Mouse (Mus musculus) heart, embryonic 12.5 days (tissue): ENCODE results near the gene Taf4. TPM values are rescaled to one million over a fixed set of nuclear protein-coding genes. Genes with fewer than 3 reads are reported as not detected.
A peak's percentile ranks its signal among the peaks of the same experiment; 100 is the strongest.

Source experiments
- ATAC-seq: fragments of 200-750 bp; cut with Nextera tagmentation; 2 replicates; pipeline ENCODE4 v1.8.0; 2017; ENCODE audit warnings: moderate TSS enrichment, moderate library complexity; ENCODE audit not compliant: insufficient number of reproducible peaks, low FRiP score
- H3K27ac ChIP-seq: fragments of 300-500 bp; sonication (generic); 2 replicates; pipeline ENCODE4 v1.5.1; 2016; ENCODE audit warnings: mild to moderate bottlenecking, moderate library complexity; ENCODE audit not compliant: poor library complexity, severe bottlenecking
- H3K27me3 ChIP-seq: fragments of 300-500 bp; sonication (generic); replicated peaks from 2 replicates; pipeline ENCODE4 v1.6.1; 2016; ENCODE audit warnings: mild to moderate bottlenecking, moderate library complexity
- H3K36me3 ChIP-seq: fragments of 300-500 bp; sonication (generic); 2 replicates; pipeline ENCODE4 v1.6.1; 2016; ENCODE audit warnings: mild to moderate bottlenecking, moderate library complexity
- H3K4me1 ChIP-seq: fragments of 300-500 bp; sonication (generic); replicated peaks from 2 replicates; pipeline ENCODE4 v1.6.1; 2016; ENCODE audit warnings: mild to moderate bottlenecking
- H3K4me2 ChIP-seq: fragments of 300-500 bp; sonication (generic); 2 replicates; pipeline ENCODE4 v1.6.1; 2016; ENCODE audit warnings: mild to moderate bottlenecking, moderate library complexity
- H3K4me3 ChIP-seq: fragments of 300-500 bp; sonication (generic); 2 replicates; pipeline ENCODE4 v1.5.1; 2016; ENCODE audit warnings: mild to moderate bottlenecking
- H3K9ac ChIP-seq: fragments of 300-500 bp; sonication (generic); 2 replicates; pipeline ENCODE4 v1.6.1; 2016; ENCODE audit warnings: mild to moderate bottlenecking, moderate library complexity
- H3K9me3 ChIP-seq: fragments of 300-500 bp; sonication (generic); replicated peaks from 2 replicates; pipeline ENCODE4 v1.6.1; 2016; ENCODE audit warnings: mild to moderate bottlenecking, moderate library complexity
- WGBS: fragments of 180-500 bp; shearing (Covaris S2); methylation state at CpG from one replicate; pipeline ENCODE4 v1.1.7; 2016; 5-methylcytosine and 5-hydroxymethylcytosine counted together
- polyA plus RNA-seq: library from polyadenylated mRNA; unstranded; fragments of >200 nt; fragmentation: Nextera tagmentation; extraction: Ambion mirVana; gene quantifications from 2 replicates; pipeline ENCODE4 v1.2.1, GENCODE M21; 2016

Gene Taf4
- polyA plus RNA-seq, 1 experiment from 2014 or later = 2.4 TPM

- Histone ChIP-seq H3K9ac (no peak overlapping the region), H3K9me3 (no peaks in the 10 kb centered on the region), H3K27ac (peak overlapping the region; percentile 77), H3K27me3 (no peaks in the 10 kb centered on the region), H3K4me1 (peaks cover 91% of the 10 kb centered on the region), H3K36me3 (no peaks in the 10 kb centered on the region), H3K4me3 (no peak overlapping the region), H3K4me2 (peak overlapping the region; percentile 42)
- ATAC-seq = 0 out of 2 replicates have a peak, but pooled peaks have one; percentile 46
- 39% methylated on average over 5 of the region's 5 CpGs for WGBS
These were observed 8.8 kb downstream of the Taf4 start for GRCm38 (mm10) chr2:179967633-179968032.

- Histone ChIP-seq H3K9ac (no peak overlapping the region), H3K4me1 (peaks cover 78% of the 10 kb centered on the region), H3K4me3 (no peak overlapping the region), H3K36me3 (no peaks in the 10 kb centered on the region), H3K27me3 (no peaks in the 10 kb centered on the region), H3K4me2 (no peak overlapping the region), H3K27ac (no peak overlapping the region), H3K9me3 (no peaks in the 10 kb centered on the region)
- 74% methylated on average over 4 of the region's 4 CpGs for WGBS
- ATAC-seq = no peak
These were observed 15.0 kb downstream of the Taf4 start for GRCm38 (mm10) chr2:179961420-179961819.

GRCm38 (mm10) chr2:179960327-179960726, 16.1 kb downstream of the Taf4 start:
- no peak overlapping the region for H3K4me2 ChIP-seq
- ATAC-seq = no peak
- no peak overlapping the region for H3K27ac ChIP-seq
- WGBS = 88% methylated on average over 6 of the region's 6 CpGs
- H3K27me3 ChIP-seq = no peaks in the 10 kb centered on the region
- H3K36me3 ChIP-seq = no peaks in the 10 kb centered on the region
- no peaks in the 10 kb centered on the region for H3K9me3 ChIP-seq
- peaks cover 72% of the 10 kb centered on the region for H3K4me1 ChIP-seq
- no peak overlapping the region for H3K4me3 ChIP-seq
- H3K9ac ChIP-seq = no peak overlapping the region

GRCm38 (mm10) chr2:179959391-179959790, 17.1 kb downstream of the Taf4 start:
- Histone ChIP-seq H3K4me1 (peaks cover 62% of the 10 kb centered on the region), H3K27ac (peak overlapping the region; percentile 70), H3K27me3 (no peaks in the 10 kb centered on the region), H3K4me2 (peak overlapping the region; percentile 10; the same call in 1 of the 2 replicates), H3K36me3 (no peaks in the 10 kb centered on the region), H3K4me3 (no peak overlapping the region), H3K9ac (0 out of 2 replicates have a peak overlapping the region, but pooled peaks have one; percentile 20), H3K9me3 (no peaks in the 10 kb centered on the region)
- WGBS = 9% methylated on average over 3 of the region's 3 CpGs
- ATAC-seq = no peak

- Histone ChIP-seq H3K27me3 (no peaks in the 10 kb centered on the region), H3K4me1 (peaks cover 38% of the 10 kb centered on the region), H3K9ac (no peak overlapping the region), H3K36me3 (no peaks in the 10 kb centered on the region), H3K4me2 (no peak overlapping the region), H3K9me3 (no peaks in the 10 kb centered on the region), H3K4me3 (no peak overlapping the region), H3K27ac (no peak overlapping the region)
- ATAC-seq = no peak
- 64% methylated on average over 14 of the region's 14 CpGs for WGBS
These were observed 24.6 kb downstream of the Taf4 start for GRCm38 (mm10) chr2:179951542-179952524.

- Histone ChIP-seq H3K9ac (no peak overlapping the region), H3K27me3 (no peaks in the 10 kb centered on the region), H3K9me3 (no peaks in the 10 kb centered on the region), H3K4me1 (peaks cover 63% of the 10 kb centered on the region), H3K27ac (no peak overlapping the region), H3K36me3 (no peaks in the 10 kb centered on the region), H3K4me3 (no peak overlapping the region), H3K4me2 (no peak overlapping the region)
- ATAC-seq = no peak
- WGBS = 81% methylated on average over 5 of the region's 5 CpGs
These were observed 27.6 kb downstream of the Taf4 start for GRCm38 (mm10) chr2:179948820-179949219.

- H3K4me2 ChIP-seq = no peak overlapping the region
- H3K27me3 ChIP-seq = no peaks in the 10 kb centered on the region
- H3K9me3 ChIP-seq = no peaks in the 10 kb centered on the region
- no peak overlapping the region for H3K27ac ChIP-seq
- 62% methylated on average over 5 of the region's 5 CpGs for WGBS
- ATAC-seq = 0 out of 2 replicates have a peak, but pooled peaks have one; percentile 10
- no peak overlapping the region for H3K4me3 ChIP-seq
- H3K4me1 ChIP-seq = peaks cover 70% of the 10 kb centered on the region
- H3K36me3 ChIP-seq = no peaks in the 10 kb centered on the region
- no peak overlapping the region for H3K9ac ChIP-seq
These were observed 28.8 kb downstream of the Taf4 start for GRCm38 (mm10) chr2:179947607-179948006.

GRCm38 (mm10) chr2:179946496-179946895, 29.9 kb downstream of the Taf4 start:
- Histone ChIP-seq H3K27me3 (no peaks in the 10 kb centered on the region), H3K4me1 (peaks cover 70% of the 10 kb centered on the region), H3K4me3 (no peak overlapping the region), H3K27ac (no peak overlapping the region), H3K36me3 (no peaks in the 10 kb centered on the region), H3K9me3 (no peaks in the 10 kb centered on the region), H3K4me2 (no peak overlapping the region), H3K9ac (no peak overlapping the region)
- WGBS = 78% methylated on average over 6 of the region's 6 CpGs
- ATAC-seq = no peak

GRCm38 (mm10) chr2:179945051-179945450, 31.4 kb downstream of the Taf4 start:
- WGBS = 62% methylated on average over 4 of the region's 4 CpGs
- no peaks in the 10 kb centered on the region for H3K36me3 ChIP-seq
- H3K9ac ChIP-seq = no peak overlapping the region
- no peak for ATAC-seq
- no peak overlapping the region for H3K27ac ChIP-seq
- H3K9me3 ChIP-seq = no peaks in the 10 kb centered on the region
- H3K4me3 ChIP-seq = no peak overlapping the region
- H3K4me2 ChIP-seq = no peak overlapping the region
- peaks cover 75% of the 10 kb centered on the region for H3K4me1 ChIP-seq
- no peaks in the 10 kb centered on the region for H3K27me3 ChIP-seq

- WGBS = 92% methylated on average over 1 of the region's 1 CpGs
- Histone ChIP-seq H3K4me1 (peaks cover 55% of the 10 kb centered on the region), H3K9me3 (no peaks in the 10 kb centered on the region), H3K4me2 (no peak overlapping the region), H3K9ac (no peak overlapping the region), H3K4me3 (no peak overlapping the region), H3K36me3 (no peaks in the 10 kb centered on the region), H3K27me3 (no peaks in the 10 kb centered on the region), H3K27ac (no peak overlapping the region)
- no peak for ATAC-seq
These were observed 34.8 kb downstream of the Taf4 start for GRCm38 (mm10) chr2:179941696-179942095.

- H3K27me3 ChIP-seq = no peaks in the 10 kb centered on the region
- H3K4me3 ChIP-seq = no peak overlapping the region
- H3K36me3 ChIP-seq = peaks cover 29% of the 10 kb centered on the region
- H3K9ac ChIP-seq = no peak overlapping the region
- peaks cover 16% of the 10 kb centered on the region for H3K4me1 ChIP-seq
- no peak overlapping the region for H3K27ac ChIP-seq
- WGBS = 68% methylated on average over 4 of the region's 4 CpGs
- no peak for ATAC-seq
- H3K4me2 ChIP-seq = no peak overlapping the region
- H3K9me3 ChIP-seq = no peaks in the 10 kb centered on the region
These were observed 39.4 kb downstream of the Taf4 start for GRCm38 (mm10) chr2:179937091-179937490.
